Mouse (Mus musculus): ENCODE data around the gene Strn3. TPM values are rescaled to one million over a fixed set of nuclear protein-coding genes. Genes with fewer than 3 reads are reported as not detected.

Gene Strn3
- total and polyA plus RNA-seq, 3 experiments = 24.6 to 114 (median 106) TPM

DNA sequence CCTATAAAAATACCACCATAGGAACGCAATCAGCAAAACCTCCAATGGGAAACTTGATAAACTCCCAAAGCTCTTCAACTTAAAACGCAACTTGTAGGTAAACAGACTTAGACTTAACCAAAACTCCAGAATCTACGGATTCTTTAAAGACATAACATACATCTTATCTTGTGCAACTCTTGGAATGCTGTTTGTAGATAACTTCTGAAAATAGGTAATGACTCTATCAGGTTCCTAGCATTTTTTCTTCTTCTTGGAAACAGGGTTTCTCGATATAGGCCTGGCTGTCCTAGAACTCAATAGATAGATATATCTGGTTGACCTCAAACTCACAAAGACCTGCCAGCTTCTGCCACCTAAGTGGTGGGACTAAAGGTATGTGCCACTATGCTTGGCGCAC is 70.5 kb downstream of the Strn3 start:
- H3K36me3 ChIP-seq (ENCODE audit: control insufficient read depth, insufficient read depth, low read length) = peaks cover 11% of the 10 kb centered on the region
- H3K9ac ChIP-seq (ENCODE audit: low read depth, low read length) = no peak overlapping the region
- intact Hi-C loops (cut with DNase I) = loop anchor here (10.0 kb wide), 1 partner anchor 196 kb away; no protein-coding TSS in a partner anchor
- H3K27ac ChIP-seq = no peak overlapping the region
- no peaks in the 10 kb centered on the region for H3K4me1 ChIP-seq (ENCODE audit: control insufficient read depth, insufficient read depth, low read length)
- no peak for DNase-seq
- no peaks in the 10 kb centered on the region for H3K27me3 ChIP-seq (ENCODE audit: control insufficient read depth, insufficient read depth, low read length)
- H3K79me2 ChIP-seq (replicated peaks; ENCODE audit: control insufficient read depth, insufficient read depth, low read length) = no peaks in the 10 kb centered on the region
- TF ChIP-seq EP300 (IDR thresholded peaks at IDR 0.05; ENCODE audit: insufficient read depth, low read depth, low read length) = no peak
- TF ChIP-seq POLR2A (IDR thresholded peaks at IDR 0.05; ENCODE audit: insufficient read depth, low read depth, low read length) = no peak
- no peak for TF ChIP-seq CTCF (IDR thresholded peaks at IDR 0.05)
- 71% methylated on average over 5 of the region's 5 CpGs for WGBS
- H3K4me3 ChIP-seq = no peak overlapping the region

DNA sequence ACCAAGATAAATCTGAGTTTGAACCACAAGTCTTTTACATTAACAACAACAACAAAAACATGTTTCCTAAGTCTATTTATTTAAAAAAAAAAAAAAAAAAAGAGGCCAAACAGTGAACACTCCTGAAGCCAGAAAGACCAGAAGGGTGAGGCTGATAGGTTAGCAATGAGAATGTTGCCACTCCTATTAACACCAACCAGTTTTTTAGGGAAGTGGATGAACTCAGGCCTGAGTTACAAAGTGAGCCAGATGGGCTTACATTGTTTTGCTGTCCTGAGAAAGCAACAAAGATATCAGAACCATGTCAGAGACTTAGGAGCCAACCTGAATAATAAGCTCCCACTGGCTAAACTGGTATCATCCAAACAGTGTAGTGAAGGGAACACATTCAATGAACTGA is 71.1 kb downstream of the Strn3 start:
- TF ChIP-seq EP300 (IDR thresholded peaks at IDR 0.05; ENCODE audit: insufficient read depth, low read depth, low read length) (no peak), POLR2A (IDR thresholded peaks at IDR 0.05; ENCODE audit: insufficient read depth, low read depth, low read length) (no peak), CTCF (IDR thresholded peaks at IDR 0.05) (no peak)
- Histone ChIP-seq H3K27me3 (ENCODE audit: control insufficient read depth, insufficient read depth, low read length) (no peaks in the 10 kb centered on the region), H3K27ac (no peak overlapping the region), H3K4me3 (no peak overlapping the region), H3K79me2 (replicated peaks; ENCODE audit: control insufficient read depth, insufficient read depth, low read length) (no peaks in the 10 kb centered on the region), H3K4me1 (ENCODE audit: control insufficient read depth, insufficient read depth, low read length) (no peaks in the 10 kb centered on the region), H3K9ac (ENCODE audit: low read depth, low read length) (no peak overlapping the region), H3K36me3 (ENCODE audit: control insufficient read depth, insufficient read depth, low read length) (peaks cover 11% of the 10 kb centered on the region)
- intact Hi-C loops (cut with DNase I) = loop anchor here (10.0 kb wide), 1 partner anchor 196 kb away; no protein-coding TSS in a partner anchor
- DNase-seq = no peak

DNA sequence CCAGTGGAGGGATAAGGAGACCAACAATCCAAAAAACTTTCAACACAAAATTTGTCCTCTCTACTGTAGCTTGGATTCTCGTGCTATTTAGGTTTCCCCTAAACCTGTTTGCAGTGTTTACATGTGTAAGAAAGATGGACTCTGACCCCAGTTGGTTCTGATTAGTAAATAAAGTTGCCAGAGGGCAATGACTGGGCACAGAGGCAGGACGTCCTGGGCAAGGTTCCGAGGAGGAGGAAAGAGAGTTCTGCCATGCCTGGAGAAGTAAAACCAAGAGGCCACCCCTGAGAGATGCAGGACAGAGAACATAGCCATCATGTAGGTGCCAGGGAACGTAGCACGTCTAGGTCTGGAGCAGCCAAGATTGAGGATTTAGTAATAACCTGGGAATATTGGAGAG is 79.3 kb downstream of the Strn3 start:
- H3K4me1 ChIP-seq (ENCODE audit: control insufficient read depth, insufficient read depth, low read length) = no peaks in the 10 kb centered on the region
- no peak for TF ChIP-seq POLR2A (IDR thresholded peaks at IDR 0.05; ENCODE audit: insufficient read depth, low read depth, low read length)
- TF ChIP-seq EP300 (IDR thresholded peaks at IDR 0.05; ENCODE audit: insufficient read depth, low read depth, low read length) = no peak
- no peak for TF ChIP-seq CTCF (IDR thresholded peaks at IDR 0.05)
- H3K27me3 ChIP-seq (ENCODE audit: control insufficient read depth, insufficient read depth, low read length) = no peaks in the 10 kb centered on the region
- DNase-seq = no peak
- no peak overlapping the region for H3K9ac ChIP-seq (ENCODE audit: low read depth, low read length)
- intact Hi-C loops (cut with DNase I) = no loop called here
- 0 out of 2 replicates have a peak, but pooled peaks cover 1% of the 10 kb centered on the region for H3K79me2 ChIP-seq (replicated peaks; ENCODE audit: control insufficient read depth, insufficient read depth, low read length)
- H3K27ac ChIP-seq = no peak overlapping the region
- H3K36me3 ChIP-seq (ENCODE audit: control insufficient read depth, insufficient read depth, low read length) = peaks cover 6% of the 10 kb centered on the region
- H3K4me3 ChIP-seq = no peak overlapping the region
- WGBS = 86% methylated on average over 5 of the region's 5 CpGs

DNA sequence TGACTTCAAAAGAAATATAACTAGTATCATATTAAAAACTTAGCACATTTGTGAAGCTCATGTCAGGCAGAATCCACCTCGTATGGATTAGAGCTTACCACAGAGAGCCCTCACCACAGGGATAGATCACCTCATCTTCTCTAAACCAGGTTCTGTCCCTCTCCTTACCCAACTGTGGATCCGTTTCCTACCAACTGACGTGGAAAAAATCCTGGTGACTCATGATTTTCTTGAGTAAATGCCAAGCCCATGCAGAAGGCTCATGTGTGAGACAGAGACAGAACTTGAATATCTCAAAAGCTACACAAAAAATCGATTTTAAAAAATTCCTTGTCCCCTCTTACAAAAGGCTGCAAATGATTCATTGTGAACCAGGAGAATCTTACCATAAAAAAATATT is 85.6 kb downstream of the Strn3 start:
- Histone ChIP-seq H3K4me1 (ENCODE audit: control insufficient read depth, insufficient read depth, low read length) (no peaks in the 10 kb centered on the region), H3K36me3 (ENCODE audit: control insufficient read depth, insufficient read depth, low read length) (no peaks in the 10 kb centered on the region; the same call in none of the 2 replicates), H3K9ac (ENCODE audit: low read depth, low read length) (no peak overlapping the region), H3K27me3 (ENCODE audit: control insufficient read depth, insufficient read depth, low read length) (no peaks in the 10 kb centered on the region), H3K27ac (no peak overlapping the region), H3K4me3 (no peak overlapping the region), H3K79me2 (replicated peaks; ENCODE audit: control insufficient read depth, insufficient read depth, low read length) (no peaks in the 10 kb centered on the region)
- 74% methylated on average over 4 of the region's 4 CpGs for WGBS
- intact Hi-C loops (cut with DNase I) = no loop called here
- no peak for DNase-seq
- TF ChIP-seq POLR2A (IDR thresholded peaks at IDR 0.05; ENCODE audit: insufficient read depth, low read depth, low read length) (no peak), CTCF (IDR thresholded peaks at IDR 0.05) (no peak), EP300 (IDR thresholded peaks at IDR 0.05; ENCODE audit: insufficient read depth, low read depth, low read length) (no peak)

DNA sequence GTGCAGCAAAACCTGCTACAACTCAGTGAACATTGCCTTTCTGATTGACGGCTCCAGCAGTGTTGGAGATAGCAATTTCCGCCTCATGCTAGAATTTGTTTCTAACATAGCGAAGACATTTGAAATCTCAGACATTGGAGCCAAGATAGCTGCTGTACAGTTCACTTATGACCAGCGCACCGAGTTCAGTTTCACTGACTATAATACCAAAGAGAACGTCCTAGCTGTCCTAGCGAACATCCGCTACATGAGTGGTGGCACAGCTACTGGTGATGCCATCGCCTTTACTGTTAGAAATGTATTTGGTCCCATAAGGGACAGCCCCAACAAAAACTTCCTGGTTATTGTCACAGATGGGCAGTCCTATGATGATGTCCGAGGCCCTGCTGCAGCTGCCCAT is 88.4 kb downstream of the Strn3 start:
- no peaks in the 10 kb centered on the region for H3K79me2 ChIP-seq (replicated peaks; ENCODE audit: control insufficient read depth, insufficient read depth, low read length)
- no peak overlapping the region for H3K9ac ChIP-seq (ENCODE audit: low read depth, low read length)
- TF ChIP-seq EP300 (IDR thresholded peaks at IDR 0.05; ENCODE audit: insufficient read depth, low read depth, low read length) = no peak
- no peak for TF ChIP-seq CTCF (IDR thresholded peaks at IDR 0.05)
- TF ChIP-seq POLR2A (IDR thresholded peaks at IDR 0.05; ENCODE audit: insufficient read depth, low read depth, low read length) = no peak
- no peak overlapping the region for H3K27ac ChIP-seq
- no peak overlapping the region for H3K4me3 ChIP-seq
- H3K27me3 ChIP-seq (ENCODE audit: control insufficient read depth, insufficient read depth, low read length) = no peaks in the 10 kb centered on the region
- 94% methylated on average over 10 of the region's 10 CpGs for WGBS
- intact Hi-C loops (cut with DNase I) = no loop called here
- H3K4me1 ChIP-seq (ENCODE audit: control insufficient read depth, insufficient read depth, low read length) = no peaks in the 10 kb centered on the region
- no peaks in the 10 kb centered on the region for H3K36me3 ChIP-seq (ENCODE audit: control insufficient read depth, insufficient read depth, low read length)
- no peak for DNase-seq

DNA sequence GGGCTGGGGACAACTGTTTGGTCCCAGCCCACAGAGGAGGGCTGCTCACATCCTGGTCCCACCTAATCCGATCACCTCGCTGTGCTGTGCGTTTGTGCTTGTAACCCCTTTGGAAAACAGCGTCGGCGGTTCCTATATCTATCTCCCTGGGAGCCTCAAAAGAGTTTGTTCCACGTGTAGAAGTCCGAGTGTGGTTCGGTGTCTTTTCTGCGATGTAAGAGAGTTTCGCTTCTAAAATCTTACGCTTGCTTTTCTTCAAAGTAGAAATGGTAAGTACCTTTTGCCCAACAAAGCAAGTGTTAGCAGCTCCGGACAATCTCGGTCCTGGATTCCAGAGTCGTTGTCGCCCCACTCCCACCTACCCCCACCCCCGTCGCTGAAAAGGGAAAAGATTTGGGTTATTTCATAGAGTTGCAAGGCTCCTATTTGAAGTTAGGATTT is 97.6 kb downstream of the Strn3 start:
- Histone ChIP-seq H3K27ac (no peak overlapping the region), H3K4me3 (peak overlapping the region; percentile 54), H3K27me3 (ENCODE audit: control insufficient read depth, insufficient read depth, low read length) (peaks cover 23% of the 10 kb centered on the region), H3K9ac (ENCODE audit: low read depth, low read length) (0 out of 2 replicates have a peak overlapping the region, but pooled peaks have one; percentile 11), H3K4me1 (ENCODE audit: control insufficient read depth, insufficient read depth, low read length) (no peaks in the 10 kb centered on the region; the same call in 1 of the 2 replicates), H3K79me2 (replicated peaks; ENCODE audit: control insufficient read depth, insufficient read depth, low read length) (no peaks in the 10 kb centered on the region), H3K36me3 (ENCODE audit: control insufficient read depth, insufficient read depth, low read length) (no peaks in the 10 kb centered on the region)
- intact Hi-C loops (cut with DNase I) = no loop called here
- WGBS = 2% methylated on average over 18 of the region's 18 CpGs
- no peak for TF ChIP-seq POLR2A (IDR thresholded peaks at IDR 0.05; ENCODE audit: insufficient read depth, low read depth, low read length)
- no peak for TF ChIP-seq CTCF (IDR thresholded peaks at IDR 0.05)
- no peak for TF ChIP-seq EP300 (IDR thresholded peaks at IDR 0.05; ENCODE audit: insufficient read depth, low read depth, low read length)
- no peak for DNase-seq
